Mouse (Mus musculus) hindbrain, postnatal 0 days (tissue): ENCODE data around the gene Olfr764-ps1. TPM values are rescaled to one million over a fixed set of nuclear protein-coding genes. Genes with fewer than 3 reads are reported as not detected.

Experiments
- polyA plus RNA-seq: library from polyadenylated mRNA; unstranded; fragments of >200 nt; fragmentation: Nextera tagmentation; extraction: Ambion mirVana; gene quantifications from 2 replicates; pipeline ENCODE4 v1.2.1, GENCODE M21; 2015
- total RNA-seq: library from RNA; depleted of rRNA; stranded (reverse); fragments of >200 nt; gene quantifications from 2 replicates; pipeline ENCODE4 v1.2.3, GENCODE M21; 2014; rRNA removed

Gene Olfr764-ps1
- total and polyA plus RNA-seq, 2 experiments from 2014 or later = not detected

Other genes starting within 250 kb of the Olfr764-ps1 start
- 0.52 and 2.8 TPM in 2 replicates for gene Mmp19, start 249.0 kb downstream of the Olfr764-ps1 start, total RNA-seq
- 0.59 and 0.61 TPM in 2 replicates for gene Mmp19, start 249.0 kb downstream of the Olfr764-ps1 start, polyA plus RNA-seq
- gene Dnajc14, start 235.8 kb downstream of the Olfr764-ps1 start, total RNA-seq = 28.6 and 30.9 TPM in 2 replicates
- 32.7 and 37.0 TPM in 2 replicates for gene Dnajc14, start 235.8 kb downstream of the Olfr764-ps1 start, polyA plus RNA-seq
- 26.5 and 27.3 TPM in 2 replicates for gene Tmem198b, start 235.5 kb downstream of the Olfr764-ps1 start, total RNA-seq
- gene Tmem198b, start 235.5 kb downstream of the Olfr764-ps1 start, polyA plus RNA-seq = 18.8 and 18.9 TPM in 2 replicates
- gene Sarnp, start 222.6 kb downstream of the Olfr764-ps1 start, total RNA-seq = 19.4 and 24.3 TPM in 2 replicates
- 126 and 143 TPM in 2 replicates for gene Sarnp, start 222.6 kb downstream of the Olfr764-ps1 start, polyA plus RNA-seq
- 12.0 and 23.1 TPM in 2 replicates for gene Ormdl2, start 218.3 kb downstream of the Olfr764-ps1 start, total RNA-seq
- 23.8 and 24.8 TPM in 2 replicates for gene Ormdl2, start 218.3 kb downstream of the Olfr764-ps1 start, polyA plus RNA-seq
- gene Gdf11, start 148.2 kb downstream of the Olfr764-ps1 start, total RNA-seq = 15.9 and 18.8 TPM in 2 replicates
- 6.7 and 7.6 TPM in 2 replicates for gene Gdf11, start 148.2 kb downstream of the Olfr764-ps1 start, polyA plus RNA-seq
- 35.2 and 40.9 TPM in 2 replicates for gene Cd63, start 138.9 kb downstream of the Olfr764-ps1 start, total RNA-seq
- gene Cd63, start 138.9 kb downstream of the Olfr764-ps1 start, polyA plus RNA-seq = 417 and 436 TPM in 2 replicates
- gene Rdh5, start 117.0 kb downstream of the Olfr764-ps1 start, total RNA-seq = 22.6 and 24.8 TPM in 2 replicates
- gene Rdh5, start 117.0 kb downstream of the Olfr764-ps1 start, polyA plus RNA-seq = 21.0 and 29.2 TPM in 2 replicates
- 70.9 and 97.6 TPM in 2 replicates for gene Bloc1s1, start 115.9 kb downstream of the Olfr764-ps1 start, total RNA-seq
- 292 and 298 TPM in 2 replicates for gene Bloc1s1, start 115.9 kb downstream of the Olfr764-ps1 start, polyA plus RNA-seq
- gene Itga7, start 106.1 kb downstream of the Olfr764-ps1 start, total RNA-seq = 29.0 and 30.6 TPM in 2 replicates
- 15.1 and 16.9 TPM in 2 replicates for gene Itga7, start 106.1 kb downstream of the Olfr764-ps1 start, polyA plus RNA-seq
- not detected in 2 replicates for gene Mettl7b, start 78.9 kb downstream of the Olfr764-ps1 start, total RNA-seq
- gene Mettl7b, start 78.9 kb downstream of the Olfr764-ps1 start, polyA plus RNA-seq = not detected in 2 replicates
- not detected in 2 replicates for gene Olfr9, start 50.5 kb downstream of the Olfr764-ps1 start, total RNA-seq
- gene Olfr9, start 50.5 kb downstream of the Olfr764-ps1 start, polyA plus RNA-seq = not detected in 2 replicates
- gene Olfr763, start 29.1 kb downstream of the Olfr764-ps1 start, total RNA-seq = not detected in 2 replicates
- gene Olfr763, start 29.1 kb downstream of the Olfr764-ps1 start, polyA plus RNA-seq = not detected in 2 replicates
- gene Olfr765, start 10.1 kb upstream of the Olfr764-ps1 start, total RNA-seq = not detected in 2 replicates
- gene Olfr765, start 10.1 kb upstream of the Olfr764-ps1 start, polyA plus RNA-seq = not detected in 2 replicates
- not detected in 2 replicates for gene Olfr766-ps1, start 29.1 kb upstream of the Olfr764-ps1 start, total RNA-seq
- not detected in 2 replicates for gene Olfr766-ps1, start 29.1 kb upstream of the Olfr764-ps1 start, polyA plus RNA-seq
- gene Olfr767, start 43.0 kb upstream of the Olfr764-ps1 start, total RNA-seq = not detected in 2 replicates
- not detected in 2 replicates for gene Olfr767, start 43.0 kb upstream of the Olfr764-ps1 start, polyA plus RNA-seq
- gene Olfr768, start 59.5 kb upstream of the Olfr764-ps1 start, total RNA-seq = not detected in 2 replicates
- not detected in 2 replicates for gene Olfr768, start 59.5 kb upstream of the Olfr764-ps1 start, polyA plus RNA-seq
- not detected in 2 replicates for gene Olfr769, start 78.0 kb upstream of the Olfr764-ps1 start, total RNA-seq
- not detected in 2 replicates for gene Olfr769, start 78.0 kb upstream of the Olfr764-ps1 start, polyA plus RNA-seq
- not detected in 2 replicates for gene Olfr770, start 99.1 kb upstream of the Olfr764-ps1 start, total RNA-seq
- gene Olfr770, start 99.1 kb upstream of the Olfr764-ps1 start, polyA plus RNA-seq = not detected in 2 replicates
- not detected in 2 replicates for gene Olfr771, start 124.9 kb upstream of the Olfr764-ps1 start, total RNA-seq
- not detected in 2 replicates for gene Olfr771, start 124.9 kb upstream of the Olfr764-ps1 start, polyA plus RNA-seq
- gene Olfr772, start 138.0 kb upstream of the Olfr764-ps1 start, total RNA-seq = not detected in 2 replicates
- gene Olfr772, start 138.0 kb upstream of the Olfr764-ps1 start, polyA plus RNA-seq = not detected in 2 replicates
- not detected in 2 replicates for gene Olfr773, start 147.5 kb upstream of the Olfr764-ps1 start, total RNA-seq
- not detected in 2 replicates for gene Olfr773, start 147.5 kb upstream of the Olfr764-ps1 start, polyA plus RNA-seq
- gene Olfr774, start 196.3 kb upstream of the Olfr764-ps1 start, total RNA-seq = not detected in 2 replicates
- gene Olfr774, start 196.3 kb upstream of the Olfr764-ps1 start, polyA plus RNA-seq = not detected in 2 replicates
- gene Olfr775, start 208.5 kb upstream of the Olfr764-ps1 start, total RNA-seq = not detected in 2 replicates
- not detected in 2 replicates for gene Olfr775, start 208.5 kb upstream of the Olfr764-ps1 start, polyA plus RNA-seq
- not detected in 2 replicates for gene Olfr776, start 219.2 kb upstream of the Olfr764-ps1 start, total RNA-seq
- gene Olfr776, start 219.2 kb upstream of the Olfr764-ps1 start, polyA plus RNA-seq = not detected in 2 replicates
- not detected in 2 replicates for gene Olfr777, start 231.6 kb upstream of the Olfr764-ps1 start, total RNA-seq
- not detected in 2 replicates for gene Olfr777, start 231.6 kb upstream of the Olfr764-ps1 start, polyA plus RNA-seq